Mouse (Mus musculus): ENCODE measurements around the gene Golm1. TPM values are rescaled to one million over a fixed set of nuclear protein-coding genes. Genes with fewer than 3 reads are reported as not detected.

Golm1 gene
- polyA plus RNA-seq, 1 experiment: 5.6 TPM

GRCm38 (mm10) chr13:59634637-59635036, 41.0 kb downstream of the Golm1 start:
- Histone ChIP-seq H3ac (ENCODE audit: control insufficient read depth, insufficient read length, low read depth) (no peak overlapping the region), H3K4me3 (ENCODE audit: insufficient read depth, poor library complexity, severe bottlenecking) (no peak overlapping the region), H3K27me3 (ENCODE audit: control insufficient read depth, insufficient read depth, insufficient read length) (no peaks in the 10 kb centered on the region), H3K36me3 (ENCODE audit: control insufficient read depth, insufficient read depth) (peaks cover 69% of the 10 kb centered on the region), H3K79me2 (ENCODE audit: control insufficient read depth, insufficient read depth) (no peaks in the 10 kb centered on the region), H3K79me3 (ENCODE audit: low read depth) (no peaks in the 10 kb centered on the region)
- TF ChIP-seq FOSL1 (IDR thresholded peaks at IDR 0.05; ENCODE audit: insufficient read depth, low read length, poor library complexity, severe bottlenecking): no peak
- no peak for TF ChIP-seq MYOD1 (IDR thresholded peaks at IDR 0.05; ENCODE audit: control insufficient read depth, insufficient read length, low read depth)
- TF ChIP-seq MAX (IDR thresholded peaks at IDR 0.05): no peak
- no peak for TF ChIP-seq USF1 (IDR thresholded peaks at IDR 0.05; ENCODE audit: low read depth)
- TF ChIP-seq CEBPB (IDR thresholded peaks at IDR 0.05; ENCODE audit: low read depth): no peak

- Histone ChIP-seq H3ac (ENCODE audit: control insufficient read depth, insufficient read length, low read depth) (no peak overlapping the region), H3K27me3 (ENCODE audit: control insufficient read depth, insufficient read depth, insufficient read length) (no peaks in the 10 kb centered on the region), H3K4me3 (ENCODE audit: insufficient read depth, poor library complexity, severe bottlenecking) (no peak overlapping the region), H3K79me2 (ENCODE audit: control insufficient read depth, insufficient read depth) (no peaks in the 10 kb centered on the region), H3K79me3 (ENCODE audit: low read depth) (no peaks in the 10 kb centered on the region), H3K36me3 (ENCODE audit: control insufficient read depth, insufficient read depth) (peaks cover 76% of the 10 kb centered on the region)
- TF ChIP-seq USF1 (IDR thresholded peaks at IDR 0.05; ENCODE audit: low read depth): no peak
- TF ChIP-seq MYOG (IDR thresholded peaks at IDR 0.05; ENCODE audit: control insufficient read depth, extremely low read depth, insufficient read length): no peak
- TF ChIP-seq FOSL1 (IDR thresholded peaks at IDR 0.05; ENCODE audit: insufficient read depth, low read length, poor library complexity, severe bottlenecking): no peak
- no peak for TF ChIP-seq MAX (IDR thresholded peaks at IDR 0.05)
- TF ChIP-seq MYOD1 (IDR thresholded peaks at IDR 0.05; ENCODE audit: control insufficient read depth, insufficient read length, low read depth): no peak
- no peak for TF ChIP-seq CTCF (IDR thresholded peaks at IDR 0.05; ENCODE audit: control insufficient read depth, insufficient read depth, insufficient read length)
- no peak for TF ChIP-seq CEBPB (IDR thresholded peaks at IDR 0.05; ENCODE audit: low read depth)
These were observed 48.9 kb downstream of the Golm1 start for GRCm38 (mm10) chr13:59626739-59627138.

- no peak overlapping the region for H3ac ChIP-seq (ENCODE audit: control insufficient read depth, insufficient read length, low read depth)
- TF ChIP-seq FOSL1 (IDR thresholded peaks at IDR 0.05; ENCODE audit: insufficient read depth, low read length, poor library complexity, severe bottlenecking) (peak; percentile 30), MYOD1 (IDR thresholded peaks at IDR 0.05; ENCODE audit: control insufficient read depth, insufficient read length, low read depth) (no peak)
- peaks cover 76% of the 10 kb centered on the region for H3K36me3 ChIP-seq (ENCODE audit: control insufficient read depth, insufficient read depth)
- no peaks in the 10 kb centered on the region for H3K27me3 ChIP-seq (ENCODE audit: control insufficient read depth, insufficient read depth, insufficient read length)
- H3K79me2 ChIP-seq (ENCODE audit: control insufficient read depth, insufficient read depth): no peaks in the 10 kb centered on the region
- H3K4me3 ChIP-seq (ENCODE audit: insufficient read depth, poor library complexity, severe bottlenecking): no peak overlapping the region
- H3K79me3 ChIP-seq (ENCODE audit: low read depth): no peaks in the 10 kb centered on the region
These were observed 50.7 kb downstream of the Golm1 start for GRCm38 (mm10) chr13:59624903-59625302.

GRCm38 (mm10) chr13:59624389-59624788, 51.2 kb downstream of the Golm1 start:
- Histone ChIP-seq H3K27me3 (ENCODE audit: control insufficient read depth, insufficient read depth, insufficient read length) (no peaks in the 10 kb centered on the region), H3K79me3 (ENCODE audit: low read depth) (no peaks in the 10 kb centered on the region), H3K79me2 (ENCODE audit: control insufficient read depth, insufficient read depth) (no peaks in the 10 kb centered on the region), H3K36me3 (ENCODE audit: control insufficient read depth, insufficient read depth) (peaks cover 71% of the 10 kb centered on the region), H3ac (ENCODE audit: control insufficient read depth, insufficient read length, low read depth) (no peak overlapping the region), H3K4me3 (ENCODE audit: insufficient read depth, poor library complexity, severe bottlenecking) (no peak overlapping the region)
- TF ChIP-seq USF1 (IDR thresholded peaks at IDR 0.05; ENCODE audit: low read depth): no peak
- no peak for TF ChIP-seq CTCF (IDR thresholded peaks at IDR 0.05; ENCODE audit: control insufficient read depth, insufficient read depth, insufficient read length)
- TF ChIP-seq FOSL1 (IDR thresholded peaks at IDR 0.05; ENCODE audit: insufficient read depth, low read length, poor library complexity, severe bottlenecking): no peak

- TF ChIP-seq MAX (IDR thresholded peaks at IDR 0.05) (no peak), MYOD1 (IDR thresholded peaks at IDR 0.05; ENCODE audit: control insufficient read depth, insufficient read length, low read depth) (no peak), USF1 (IDR thresholded peaks at IDR 0.05; ENCODE audit: low read depth) (no peak), MYOG (IDR thresholded peaks at IDR 0.05; ENCODE audit: control insufficient read depth, extremely low read depth, insufficient read length) (no peak), CEBPB (IDR thresholded peaks at IDR 0.05; ENCODE audit: low read depth) (no peak), FOSL1 (IDR thresholded peaks at IDR 0.05; ENCODE audit: insufficient read depth, low read length, poor library complexity, severe bottlenecking) (no peak), CTCF (IDR thresholded peaks at IDR 0.05; ENCODE audit: control insufficient read depth, insufficient read depth, insufficient read length) (no peak)
- Histone ChIP-seq H3K36me3 (ENCODE audit: control insufficient read depth, insufficient read depth) (peaks cover 67% of the 10 kb centered on the region), H3K27me3 (ENCODE audit: control insufficient read depth, insufficient read depth, insufficient read length) (no peaks in the 10 kb centered on the region), H3ac (ENCODE audit: control insufficient read depth, insufficient read length, low read depth) (no peak overlapping the region), H3K79me2 (ENCODE audit: control insufficient read depth, insufficient read depth) (no peaks in the 10 kb centered on the region), H3K79me3 (ENCODE audit: low read depth) (no peaks in the 10 kb centered on the region), H3K4me3 (ENCODE audit: insufficient read depth, poor library complexity, severe bottlenecking) (no peak overlapping the region)
These were observed 53.7 kb downstream of the Golm1 start for GRCm38 (mm10) chr13:59621643-59622489.

GRCm38 (mm10) chr13:59618463-59618862, 57.1 kb downstream of the Golm1 start:
- Histone ChIP-seq H3K79me2 (ENCODE audit: control insufficient read depth, insufficient read depth) (no peaks in the 10 kb centered on the region), H3K27me3 (ENCODE audit: control insufficient read depth, insufficient read depth, insufficient read length) (no peaks in the 10 kb centered on the region), H3K4me3 (ENCODE audit: insufficient read depth, poor library complexity, severe bottlenecking) (no peak overlapping the region), H3ac (ENCODE audit: control insufficient read depth, insufficient read length, low read depth) (no peak overlapping the region), H3K79me3 (ENCODE audit: low read depth) (no peaks in the 10 kb centered on the region), H3K36me3 (ENCODE audit: control insufficient read depth, insufficient read depth) (peaks cover 57% of the 10 kb centered on the region)
- TF ChIP-seq MAX (IDR thresholded peaks at IDR 0.05) (no peak), CEBPB (IDR thresholded peaks at IDR 0.05; ENCODE audit: low read depth) (no peak), MYOG (IDR thresholded peaks at IDR 0.05; ENCODE audit: control insufficient read depth, extremely low read depth, insufficient read length) (no peak), CTCF (IDR thresholded peaks at IDR 0.05; ENCODE audit: control insufficient read depth, insufficient read depth, insufficient read length) (no peak), USF1 (IDR thresholded peaks at IDR 0.05; ENCODE audit: low read depth) (no peak), MYOD1 (IDR thresholded peaks at IDR 0.05; ENCODE audit: control insufficient read depth, insufficient read length, low read depth) (no peak), FOSL1 (IDR thresholded peaks at IDR 0.05; ENCODE audit: insufficient read depth, low read length, poor library complexity, severe bottlenecking) (no peak)
